Mouse (Mus musculus) regulatory T cell (primary cell): Measurements from ENCODE around the gene Evpl.

Source experiments
- in situ Hi-C: fragments of 300-600 bp; cut with MboI, MseI; formaldehyde crosslinking; loops from one replicate; pipeline ENCODE4 v1.15.1; 2025; ENCODE audit warnings: high pct_unique_total_duplicates

Gene Evpl

DNA sequence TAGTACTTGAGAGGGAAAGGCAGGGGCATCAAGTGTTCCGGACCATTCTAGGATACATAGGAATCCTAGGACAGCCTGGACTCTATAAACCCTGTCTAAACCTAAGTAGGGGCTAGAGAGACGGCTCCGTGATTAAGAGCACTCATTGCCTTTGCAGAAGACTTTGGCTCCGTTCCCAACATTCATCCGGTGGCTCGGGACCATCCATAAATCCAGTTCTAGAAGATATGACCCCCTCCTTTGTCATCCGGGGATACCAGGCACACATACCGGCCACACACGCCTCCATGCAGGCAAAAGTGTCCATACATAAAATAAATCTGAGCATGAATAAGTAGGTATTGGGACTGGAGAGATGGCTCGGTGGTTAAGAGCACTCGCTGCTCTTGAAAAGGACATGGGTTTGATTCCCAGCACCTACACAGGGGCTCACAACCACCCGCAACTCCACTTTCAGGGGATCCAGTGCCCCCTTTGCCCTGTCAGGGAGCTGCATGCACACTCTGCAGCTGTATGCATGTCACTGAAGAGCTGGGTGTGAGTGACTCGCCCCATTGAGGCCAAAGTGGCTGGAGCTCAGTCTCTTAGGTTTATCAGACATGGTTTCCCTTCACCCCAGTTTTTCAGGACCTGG lies 23.9 kb downstream of the Evpl start:
- in situ Hi-C loops, result loop anchor here (10.0 kb wide), 1 partner anchor 59 kb away; no protein-coding TSS in a partner anchor

DNA sequence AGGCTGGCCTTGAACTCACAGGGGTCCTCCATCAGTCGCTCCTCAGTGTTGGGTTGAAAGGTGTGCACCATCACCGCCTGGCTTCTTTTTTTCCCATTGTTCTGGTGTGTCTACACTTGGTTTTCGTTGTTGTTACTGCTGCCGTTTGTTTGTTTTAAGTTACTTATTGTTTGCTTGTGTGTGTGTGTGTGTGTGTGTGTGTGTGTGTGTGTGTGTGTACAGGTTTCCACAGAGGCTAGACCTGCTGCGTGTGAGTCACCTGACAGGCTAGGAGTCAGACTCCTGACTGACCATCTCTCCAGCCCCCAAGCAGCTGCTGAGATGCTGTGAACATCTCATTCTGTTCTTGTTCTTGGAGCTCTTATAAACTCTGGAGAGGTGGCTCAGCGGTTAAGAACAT lies 25.0 kb downstream of the Evpl start:
- in situ Hi-C loops, result loop anchor here (10.0 kb wide), 1 partner anchor 58 kb away; no protein-coding TSS in a partner anchor

DNA sequence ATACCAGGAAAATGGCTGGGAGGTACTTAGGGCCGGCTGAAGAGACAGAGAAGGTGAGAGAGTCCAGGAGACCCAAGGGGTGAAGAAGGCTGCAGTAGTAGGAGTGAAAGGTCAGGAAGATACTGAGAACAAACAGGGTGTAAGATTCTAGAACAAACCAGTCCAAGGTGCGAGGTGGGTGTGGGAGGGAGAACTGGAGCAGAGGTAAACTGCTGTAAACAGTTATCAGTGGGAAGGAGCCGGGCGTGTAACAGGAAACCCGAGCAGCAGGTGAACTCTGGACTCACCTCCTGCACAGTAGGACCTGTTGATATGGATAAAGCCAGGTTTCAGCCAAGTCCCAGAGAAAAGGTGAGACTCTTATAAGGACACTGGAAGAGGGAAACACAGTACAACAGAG lies 27.2 kb downstream of the Evpl start:
- in situ Hi-C loops, result loop anchor here (10.0 kb wide), 1 partner anchor 56 kb away; no protein-coding TSS in a partner anchor

DNA sequence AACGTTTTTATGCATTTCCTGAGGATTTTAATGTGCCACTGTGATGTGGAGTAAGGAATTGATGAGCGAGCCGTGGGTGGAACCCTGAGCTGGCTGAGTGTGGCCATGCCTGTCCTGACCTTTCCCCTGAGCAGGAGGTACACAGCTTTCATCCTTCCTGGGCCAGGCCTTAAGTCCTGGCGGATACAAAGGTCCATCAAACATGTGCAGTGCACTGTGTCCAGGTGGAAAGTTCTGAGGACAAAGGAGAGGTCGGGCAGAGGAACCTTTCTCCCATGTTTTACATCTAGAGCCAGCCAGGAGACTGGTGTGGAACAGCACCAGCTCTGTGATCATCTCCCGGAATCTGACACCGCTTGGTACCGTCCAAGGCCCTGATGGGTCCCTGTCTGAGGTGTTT lies 28.6 kb downstream of the Evpl start:
- in situ Hi-C loops, result no loop called here

DNA sequence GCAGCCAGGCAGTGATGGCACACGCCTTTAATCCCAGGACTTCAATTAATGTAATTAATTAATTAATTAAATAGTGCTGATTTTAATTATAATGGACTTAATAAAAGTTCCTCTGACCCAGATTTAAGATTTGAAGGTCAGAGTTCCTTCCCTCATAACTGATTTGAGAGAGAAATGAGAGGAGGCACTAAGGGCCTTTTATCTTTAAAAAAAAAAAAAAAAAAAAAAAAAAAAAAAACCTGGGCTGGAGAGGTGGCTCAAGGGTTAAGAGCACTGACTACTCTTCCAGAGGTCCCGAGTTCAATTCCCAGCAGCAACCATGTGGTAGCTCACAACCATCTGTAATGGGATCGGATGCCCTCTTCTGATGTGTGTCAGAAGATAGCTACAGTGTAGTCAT lies 29.2 kb downstream of the Evpl start:
- in situ Hi-C loops, result no loop called here

DNA sequence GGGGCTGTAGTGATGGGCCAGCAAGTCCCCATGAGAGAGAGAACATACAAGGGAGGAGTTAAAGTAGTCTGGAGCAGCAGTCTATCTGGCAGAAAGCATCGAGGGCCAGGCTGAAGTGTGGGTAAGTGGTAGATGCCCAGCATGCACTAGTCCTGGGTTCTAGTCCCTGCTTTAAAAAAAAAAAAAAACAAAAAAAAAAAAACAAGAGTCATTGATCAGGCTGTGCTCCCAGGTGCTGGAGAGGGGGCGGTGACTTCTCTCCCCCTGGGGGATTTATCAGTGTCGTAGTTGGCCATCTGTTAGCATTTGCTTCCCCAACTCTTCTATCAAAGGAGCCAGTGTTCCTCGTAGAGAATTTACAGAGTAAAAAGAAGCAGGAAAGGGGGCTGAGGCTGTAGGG lies 31.2 kb downstream of the Evpl start:
- in situ Hi-C loops, result no loop called here

DNA sequence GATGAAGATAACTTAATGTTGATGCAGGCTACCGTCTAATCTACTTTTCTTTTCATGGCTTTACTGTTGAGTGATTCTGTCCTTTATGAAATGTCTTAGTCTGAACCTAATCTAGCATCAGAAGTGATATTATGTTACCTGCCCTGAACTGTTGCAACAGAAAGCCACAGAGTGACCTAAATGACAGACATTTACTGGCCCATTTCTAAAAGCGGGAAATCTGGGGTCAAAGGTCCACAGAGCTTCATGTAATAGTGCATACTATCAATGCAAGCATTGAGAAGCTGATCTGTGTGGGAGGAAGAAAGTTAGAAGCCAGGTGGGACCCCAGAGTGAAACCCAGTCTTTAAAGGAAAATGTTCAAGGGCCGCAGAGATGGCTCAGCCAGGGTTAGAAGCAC lies 34.7 kb downstream of the Evpl start:
- in situ Hi-C loops, result no loop called here

DNA sequence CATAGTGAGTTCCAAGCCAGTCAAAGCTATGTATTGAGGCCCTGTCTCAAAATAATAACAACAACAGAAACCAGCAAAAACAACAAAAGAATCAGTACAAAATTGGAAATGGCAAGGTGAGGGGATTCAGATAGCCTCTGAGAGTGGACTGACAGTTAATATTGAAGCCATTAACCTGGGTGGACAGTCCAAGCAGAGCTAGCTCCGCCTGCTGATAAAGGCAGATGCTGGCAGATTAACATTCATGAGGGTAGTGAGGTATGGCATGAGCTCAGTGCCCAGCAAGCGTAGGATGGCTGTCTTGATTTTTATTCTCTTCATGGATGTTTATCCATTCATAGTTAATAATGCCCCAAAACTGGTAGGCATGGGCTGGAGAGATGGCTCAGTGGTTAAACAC lies 36.7 kb downstream of the Evpl start:
- in situ Hi-C loops, result no loop called here

DNA sequence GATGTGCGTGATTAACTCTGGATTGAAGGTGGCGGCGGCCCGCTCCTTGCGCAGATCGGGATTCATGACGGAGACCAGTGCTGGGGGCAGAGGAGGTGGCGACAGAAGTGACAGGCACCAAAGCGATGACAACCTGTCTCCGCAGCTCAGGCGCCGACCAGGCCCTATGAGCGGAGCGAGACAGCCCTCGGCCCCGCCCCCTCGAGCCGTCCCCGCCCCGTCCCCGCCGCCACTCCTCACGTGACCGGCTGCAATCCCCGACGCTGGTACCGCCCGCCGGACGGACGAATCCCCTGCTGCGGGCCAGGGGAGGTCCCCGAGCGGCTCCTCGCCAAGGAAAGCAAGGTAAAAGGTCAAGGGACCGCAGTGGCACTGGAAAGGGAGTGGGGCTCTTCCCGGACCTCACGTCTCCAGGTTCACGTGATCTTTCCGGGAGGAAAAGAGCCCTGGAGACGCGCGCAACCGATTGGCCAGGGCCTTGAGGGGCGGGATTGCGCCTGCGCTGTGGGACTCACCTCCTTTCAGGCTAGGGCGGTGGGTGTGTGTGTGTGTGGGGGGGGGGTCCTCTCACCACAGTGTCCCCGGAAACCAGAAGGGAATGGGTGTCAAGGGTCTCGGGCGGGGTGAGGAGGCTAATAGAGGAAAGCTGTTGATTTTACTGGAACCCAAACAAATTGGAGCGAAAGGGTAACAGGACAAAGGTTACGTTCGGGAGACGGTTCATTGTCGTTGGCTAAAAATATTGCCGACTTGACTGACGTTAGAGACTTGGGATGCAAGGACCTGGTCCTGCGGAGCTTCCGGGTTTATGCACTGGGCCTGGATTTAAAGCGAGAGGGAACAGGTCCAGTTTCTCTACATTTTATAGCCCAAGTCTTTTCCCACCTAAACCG lies 39.0 kb downstream of the Evpl start, which contains the start of the genes Ten1 and Acox1:
Ten1 (plus strand) TSS at position 217 of the 893 bp plus-strand sequence.
Acox1 (minus strand) TSS at position 407 of the 893 bp plus-strand sequence.
- in situ Hi-C loops, result no loop called here

DNA sequence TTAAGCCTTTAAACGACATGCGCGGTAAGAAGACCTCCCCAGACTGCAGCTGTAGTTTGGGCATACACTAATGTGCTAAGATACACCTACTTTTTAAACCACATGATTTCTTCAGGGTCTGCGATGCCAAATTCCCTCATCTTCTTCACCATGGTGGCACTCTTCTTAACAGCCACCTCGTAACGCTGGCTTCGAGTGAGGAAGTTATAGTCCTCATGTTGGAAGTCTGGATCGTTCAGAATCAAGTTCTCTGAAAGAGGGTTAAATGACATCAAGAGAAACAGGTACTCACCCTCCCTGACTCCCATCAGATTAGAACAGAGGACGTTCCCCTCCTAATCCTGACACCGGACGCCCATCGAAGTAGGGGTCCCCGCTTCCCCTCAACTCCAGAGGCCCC lies 39.7 kb downstream of the Evpl start:
- in situ Hi-C loops, result no loop called here

DNA sequence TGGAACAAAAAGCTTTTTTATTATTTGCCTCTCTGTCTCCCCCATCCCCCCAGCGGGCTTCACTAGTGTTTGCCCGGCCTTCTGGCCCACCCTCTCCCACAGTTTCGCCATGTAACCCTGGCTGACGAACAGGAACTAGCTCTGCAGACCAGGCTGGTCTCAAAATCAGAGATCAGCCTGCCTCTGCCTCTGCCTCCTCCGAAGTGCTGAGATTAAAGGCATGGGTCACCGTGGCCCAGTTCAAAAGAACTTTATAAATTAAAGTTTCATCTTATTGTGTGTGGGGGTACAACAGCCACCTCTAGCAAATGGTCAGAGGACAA lies 40.3 kb downstream of the Evpl start:
- in situ Hi-C loops, result no loop called here

DNA sequence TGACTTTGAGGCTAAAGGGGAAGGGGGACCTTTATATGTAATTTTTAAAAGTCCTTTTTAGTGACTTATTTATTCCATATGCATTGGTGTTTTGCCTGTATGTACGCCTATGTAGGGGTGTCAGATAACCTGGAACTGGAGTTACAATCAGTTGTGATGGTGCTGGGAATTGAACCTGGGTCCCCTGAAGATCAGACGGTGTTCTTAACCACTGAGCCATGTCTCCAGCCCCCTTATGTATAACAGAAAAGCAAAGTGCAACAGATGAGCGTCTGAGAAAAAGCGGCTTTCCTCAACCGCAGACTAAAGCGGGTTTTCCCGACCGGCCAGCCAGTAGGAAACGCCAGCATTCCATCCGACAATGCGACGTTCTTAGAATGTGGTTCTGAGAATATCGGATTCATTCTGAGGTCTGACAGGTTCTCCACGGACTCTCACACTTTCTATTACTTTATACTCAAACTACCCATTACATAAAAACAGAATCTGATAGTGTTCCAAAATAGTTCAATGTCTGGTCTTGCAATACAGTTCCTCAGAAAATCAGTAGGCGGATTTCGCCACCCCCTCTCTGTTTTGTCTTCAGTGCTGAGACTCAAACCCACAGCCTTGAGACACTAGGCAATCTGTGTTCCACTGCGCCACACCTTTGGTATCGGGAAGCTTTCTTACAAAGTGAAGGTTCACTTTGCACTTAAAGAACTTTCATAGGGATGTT lies 40.9 kb downstream of the Evpl start:
- in situ Hi-C loops, result no loop called here

DNA sequence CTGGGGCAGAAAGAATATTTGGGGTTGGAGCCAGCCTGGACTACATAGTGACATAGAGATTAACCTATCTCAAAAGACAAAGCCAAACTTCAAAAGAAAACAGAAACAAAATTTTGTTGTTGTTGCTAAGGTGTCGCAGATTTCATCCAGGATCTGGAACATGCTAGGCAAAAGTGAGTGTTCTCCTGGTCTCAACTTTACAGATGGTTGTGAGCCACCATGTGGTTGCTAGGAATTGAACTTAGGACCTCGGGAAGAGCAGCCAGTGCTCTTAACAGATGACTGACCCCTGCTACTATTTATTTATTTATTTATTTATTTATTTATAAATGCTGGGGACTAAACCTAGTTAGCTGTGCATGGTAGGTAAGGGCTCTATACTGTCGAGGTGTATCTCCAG lies 41.5 kb downstream of the Evpl start:
- in situ Hi-C loops, result no loop called here

DNA sequence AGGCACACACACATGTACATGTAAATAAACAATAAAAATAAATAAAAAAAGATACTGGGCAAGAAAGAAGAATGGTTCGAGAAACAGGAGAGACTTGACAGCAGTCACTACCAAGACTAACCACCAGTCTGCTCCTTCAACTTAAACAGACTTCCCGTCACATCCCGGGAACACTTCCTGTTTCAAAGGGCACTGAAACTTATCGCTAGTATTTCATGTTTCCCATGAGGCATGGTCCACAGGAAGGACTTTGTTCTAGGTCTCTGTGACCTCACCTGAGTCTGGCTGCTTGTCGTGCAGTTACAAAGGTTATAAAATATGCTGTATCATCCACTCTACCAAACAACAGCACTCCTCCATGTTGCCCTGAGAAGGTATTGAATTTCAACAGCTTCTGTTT lies 42.6 kb downstream of the Evpl start:
- in situ Hi-C loops, result no loop called here

DNA sequence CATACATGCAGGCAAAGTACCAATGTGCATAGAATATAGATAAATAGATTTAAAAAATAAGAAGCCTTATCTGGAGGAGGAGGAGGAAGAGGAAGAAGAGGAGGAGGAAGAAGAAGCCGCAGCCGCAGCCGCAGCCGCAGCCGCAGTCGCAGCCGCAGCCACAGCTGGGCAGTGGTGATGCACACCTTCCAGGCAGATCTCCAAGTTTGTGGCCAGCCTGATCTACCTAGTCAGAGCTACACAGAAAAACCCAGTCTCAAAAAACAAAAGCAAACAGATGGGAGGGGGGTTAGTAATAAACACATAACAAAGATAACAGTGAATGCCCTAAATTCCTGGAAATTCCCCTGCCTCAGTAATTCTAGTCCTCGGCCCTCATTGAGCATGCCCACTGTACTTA lies 43.3 kb downstream of the Evpl start:
- in situ Hi-C loops, result no loop called here

DNA sequence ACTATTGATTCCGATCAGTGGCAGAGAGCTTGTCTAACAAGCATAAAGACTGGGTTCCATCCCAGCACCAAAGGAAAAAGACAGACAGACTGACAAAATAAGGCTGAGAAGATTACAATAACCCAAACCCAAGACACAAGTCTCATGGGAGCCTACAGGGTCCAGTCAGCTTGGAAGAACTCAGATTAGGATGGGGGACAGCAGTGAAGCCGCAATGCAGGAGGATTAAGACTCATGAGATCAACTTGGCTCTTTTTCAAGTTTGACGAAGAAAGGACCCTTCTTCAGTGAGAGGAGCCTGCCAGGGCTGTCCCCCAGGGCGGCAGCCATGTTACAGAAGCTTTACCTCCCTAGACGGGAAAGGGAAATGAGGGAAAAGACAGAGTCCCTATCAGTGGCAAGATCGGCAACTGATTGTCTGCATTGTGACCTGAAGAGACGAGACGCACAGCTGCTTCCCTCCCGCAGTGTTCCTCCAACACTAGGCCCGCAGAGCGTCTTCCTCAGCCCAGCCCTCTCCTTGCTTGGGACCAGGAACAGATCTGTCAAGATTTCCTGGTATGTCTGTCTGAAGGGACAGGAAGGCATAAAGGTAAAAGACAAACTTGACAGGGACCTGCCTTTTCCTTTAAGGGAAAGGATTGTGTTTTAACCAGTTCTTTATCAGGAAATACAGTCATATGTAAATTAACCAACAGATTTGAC lies 50.5 kb downstream of the Evpl start:
- in situ Hi-C loops, result no loop called here

DNA sequence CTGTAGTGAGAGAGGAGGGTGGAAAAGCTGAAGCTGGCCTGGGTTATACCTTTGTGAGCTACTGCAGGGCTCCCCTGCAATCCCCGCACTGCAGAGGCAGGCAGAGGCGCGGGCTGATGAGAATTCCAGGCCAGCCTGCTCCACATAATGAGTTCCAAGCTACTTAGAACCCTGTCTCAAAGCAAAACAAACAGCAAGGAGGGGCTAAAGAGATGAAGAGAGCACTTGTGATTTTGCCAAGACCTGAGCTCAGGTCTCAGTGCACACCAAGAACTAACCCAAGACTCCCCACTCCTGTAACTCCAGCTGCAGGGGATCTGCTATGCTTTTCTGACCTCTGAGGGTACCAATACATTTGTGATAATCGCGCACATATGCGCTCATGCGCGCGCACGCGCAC lies 51.5 kb downstream of the Evpl start:
- in situ Hi-C loops, result no loop called here

DNA sequence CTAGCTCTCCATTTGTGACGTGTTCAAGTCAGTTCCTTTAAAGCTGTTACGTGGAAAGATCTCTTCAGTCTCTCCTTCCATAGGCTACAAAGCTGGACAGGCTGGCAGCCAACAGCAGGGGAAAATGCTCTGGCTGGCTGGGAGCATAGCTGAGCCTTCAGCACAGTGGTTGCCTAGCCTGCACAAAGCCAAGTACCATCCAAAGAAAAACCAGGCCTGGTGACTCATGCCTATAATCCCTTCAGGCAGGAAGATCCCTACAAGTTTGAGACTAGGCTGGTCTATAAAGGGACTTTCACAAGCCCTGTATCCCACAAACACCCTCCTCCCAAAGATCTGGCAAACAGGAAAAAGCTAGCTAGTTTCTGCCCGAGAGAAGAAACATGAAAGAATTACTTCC lies 52.0 kb downstream of the Evpl start:
- in situ Hi-C loops, result no loop called here

DNA sequence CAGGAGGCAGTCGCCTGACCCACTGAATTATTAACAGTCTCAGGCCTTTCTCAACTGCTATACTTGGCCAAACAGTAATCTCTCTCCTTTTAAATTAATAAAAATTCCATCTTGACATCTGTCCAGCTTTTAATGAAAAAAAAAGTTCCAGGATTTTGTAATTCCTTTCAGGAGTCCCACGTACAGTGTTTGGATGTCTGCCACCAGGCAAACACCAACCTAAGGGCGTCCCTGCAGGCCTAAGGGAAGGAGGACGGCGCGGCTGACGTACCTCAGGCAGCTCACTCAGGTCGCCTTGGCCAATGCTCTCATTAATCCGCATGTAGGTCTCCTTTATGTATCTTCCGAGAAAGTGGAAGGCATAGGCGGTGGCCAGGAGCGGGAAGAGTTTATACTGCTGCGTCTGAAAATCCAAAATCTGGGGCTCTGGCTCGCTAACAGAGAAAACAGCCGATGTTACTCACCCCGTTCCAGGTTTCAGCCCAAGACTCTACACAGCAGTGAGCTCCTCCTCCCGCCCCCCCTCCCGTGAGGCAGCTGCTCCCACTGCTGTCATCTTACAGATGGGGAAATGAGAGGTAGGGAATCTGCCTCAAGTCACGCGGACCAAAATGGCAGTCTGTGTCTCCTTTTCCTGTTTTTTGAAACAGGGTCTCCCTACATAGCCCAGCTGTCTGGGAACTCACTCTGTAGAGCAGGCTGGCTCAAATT lies 59.3 kb downstream of the Evpl start:
- in situ Hi-C loops, result loop anchor here (5.0 kb wide), 1 partner anchor 956 kb away; no protein-coding TSS in a partner anchor

DNA sequence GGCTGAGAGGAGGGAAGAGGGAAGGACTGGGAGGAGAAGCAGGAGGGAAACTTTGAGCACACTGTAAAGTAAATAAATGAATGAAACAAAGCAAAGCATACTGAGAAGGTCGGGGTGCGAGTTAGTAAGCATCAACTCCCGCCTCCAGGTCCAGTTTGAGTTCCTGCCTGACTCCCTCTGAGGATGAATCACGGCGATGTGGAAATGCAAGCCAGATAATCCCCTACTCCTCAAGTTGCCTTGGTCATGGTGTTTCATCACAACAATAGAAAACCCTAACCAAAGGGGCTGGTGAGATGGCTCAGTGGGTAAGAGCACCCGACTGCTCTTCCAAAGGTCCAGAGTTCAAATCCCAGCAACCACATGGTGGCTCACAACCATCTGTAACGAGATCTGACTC lies 61.9 kb downstream of the Evpl start:
- in situ Hi-C loops, result loop anchor here (5.0 kb wide), 1 partner anchor 954 kb away; no protein-coding TSS in a partner anchor
